Mouse (Mus musculus): ENCODE data around the gene Pcgf2.

Pcgf2 gene

DNA sequence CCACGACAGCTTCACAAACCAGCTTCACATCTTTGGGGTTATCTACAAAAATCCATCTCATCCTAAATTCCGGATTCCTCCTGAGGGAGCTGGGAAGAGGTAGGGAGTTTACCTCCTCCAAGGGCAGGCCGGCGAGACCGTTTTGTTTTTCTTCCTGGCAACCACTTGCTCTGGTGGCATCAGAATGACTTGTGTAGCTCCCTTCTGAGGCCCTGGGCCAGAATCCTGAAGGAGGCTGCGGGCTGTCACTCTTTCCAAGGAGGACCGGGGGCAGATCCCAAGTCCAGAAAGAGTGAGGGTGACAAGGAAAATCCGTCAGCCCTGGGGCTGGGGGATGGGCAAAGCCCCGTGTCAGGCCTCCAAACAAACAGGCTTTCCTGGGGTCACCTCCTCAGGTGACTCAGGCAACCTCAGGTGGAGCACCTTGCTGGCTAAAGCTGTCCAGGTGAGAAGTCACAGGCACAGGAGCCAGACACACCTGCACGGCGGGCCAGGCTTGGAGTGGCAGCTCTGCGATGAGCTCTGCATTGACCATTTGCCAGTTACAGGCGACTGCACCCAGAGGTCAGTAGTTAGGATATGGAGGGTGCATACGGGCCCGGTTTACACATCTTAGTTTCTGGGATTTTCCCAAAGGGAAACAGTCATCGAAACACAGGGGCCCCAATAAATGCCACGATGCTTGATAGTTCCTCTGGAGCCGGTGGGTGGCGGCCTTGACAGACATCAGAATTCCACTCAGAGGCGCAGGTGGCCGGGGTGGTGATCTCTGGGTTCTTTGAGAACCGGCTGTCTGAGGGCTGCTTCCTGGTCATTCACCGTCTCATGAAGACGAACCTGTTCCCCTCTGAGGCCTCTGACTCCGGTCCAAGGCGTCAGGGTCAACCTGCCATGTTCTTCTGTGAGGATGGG is 17.3 kb upstream of the Pcgf2 start:
- WGBS: 86% methylated on average over 26 of the region's 26 CpGs

DNA sequence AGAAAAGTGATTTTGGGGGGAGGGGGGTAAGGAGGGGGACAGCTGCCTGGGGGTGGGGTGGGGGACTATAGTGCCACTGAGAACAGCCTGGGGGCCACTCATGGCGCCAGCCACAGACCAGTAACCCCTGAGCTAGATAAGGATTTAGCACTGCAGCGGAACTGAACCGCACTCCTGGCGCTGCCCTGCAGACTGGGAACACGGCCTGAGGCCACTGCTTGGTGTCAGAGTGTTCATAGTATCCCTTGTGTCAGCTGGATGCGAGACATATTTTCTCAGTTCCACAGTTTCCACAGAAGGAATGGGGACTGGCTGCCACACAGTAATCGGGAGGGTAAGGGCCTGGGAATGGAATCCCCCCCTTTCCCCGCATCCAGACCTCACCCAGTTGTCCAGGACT is 15.7 kb upstream of the Pcgf2 start:
- 75% methylated on average over 8 of the region's 8 CpGs for WGBS

DNA sequence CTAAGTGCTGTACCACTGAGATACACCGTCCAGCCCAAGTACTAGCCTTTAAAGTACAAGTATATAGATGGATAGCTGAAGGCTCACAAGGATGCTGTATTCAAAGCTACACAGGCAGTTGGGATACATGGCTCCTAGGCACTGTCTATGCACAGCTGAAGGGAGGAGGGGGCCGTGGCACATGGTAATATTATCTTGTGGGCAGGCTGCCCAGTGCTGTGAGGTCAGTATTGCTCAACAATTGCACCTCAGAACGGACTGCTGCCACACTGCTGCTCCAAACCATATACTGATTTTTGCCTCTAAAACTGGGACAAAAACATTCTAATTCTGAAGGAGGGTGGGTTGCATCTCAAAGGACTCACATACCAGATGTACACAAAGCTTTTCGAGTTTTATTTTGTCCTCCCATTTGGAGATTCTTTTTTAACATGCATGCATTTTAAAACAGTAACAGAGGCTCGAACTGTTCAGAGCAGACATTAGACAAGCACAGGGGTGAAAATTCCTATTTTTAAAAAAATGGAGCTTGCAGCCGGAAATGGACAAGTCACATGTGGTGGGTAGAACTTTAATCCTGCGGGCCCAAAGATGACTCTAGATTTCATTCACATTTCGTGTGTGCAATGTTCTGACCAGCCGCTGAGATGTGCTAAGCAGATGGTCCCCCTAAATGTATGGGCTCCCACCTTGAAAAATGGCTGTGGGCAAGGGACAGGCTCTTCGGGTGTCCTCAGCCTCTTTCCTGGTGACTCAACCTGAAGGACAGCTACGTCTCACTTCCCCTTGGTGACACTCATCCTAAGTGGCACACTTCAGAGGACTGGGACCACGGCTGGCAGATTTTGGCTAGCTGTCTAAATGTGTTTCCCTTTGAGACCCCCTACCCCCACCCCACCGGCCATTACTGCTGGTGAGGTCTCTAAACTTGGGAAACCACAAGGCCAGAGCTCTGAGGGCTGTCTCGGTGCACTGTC is 14.8 kb upstream of the Pcgf2 start:
- WGBS: 50% methylated on average over 14 of the region's 14 CpGs

DNA sequence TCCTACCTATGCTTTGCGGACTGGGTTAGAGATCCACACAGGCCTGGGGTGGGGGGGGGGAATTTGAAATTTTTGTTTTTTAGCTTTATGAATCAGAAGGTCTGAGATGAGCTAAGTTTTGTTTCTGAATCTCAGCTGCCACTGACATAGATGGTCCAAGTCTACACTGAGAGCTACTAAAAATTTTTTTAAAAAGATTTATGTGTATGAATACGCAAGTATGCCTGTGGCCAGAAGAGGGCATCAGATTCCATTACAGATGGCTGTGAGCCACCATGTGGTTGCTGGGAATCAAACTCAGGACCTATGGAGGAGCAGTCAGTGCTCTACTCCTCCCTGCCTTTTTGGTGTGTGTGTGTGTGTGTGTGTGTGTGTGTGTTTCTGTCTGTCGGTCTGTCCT is 14.1 kb upstream of the Pcgf2 start:
- 83% methylated on average over 3 of the region's 3 CpGs for WGBS

DNA sequence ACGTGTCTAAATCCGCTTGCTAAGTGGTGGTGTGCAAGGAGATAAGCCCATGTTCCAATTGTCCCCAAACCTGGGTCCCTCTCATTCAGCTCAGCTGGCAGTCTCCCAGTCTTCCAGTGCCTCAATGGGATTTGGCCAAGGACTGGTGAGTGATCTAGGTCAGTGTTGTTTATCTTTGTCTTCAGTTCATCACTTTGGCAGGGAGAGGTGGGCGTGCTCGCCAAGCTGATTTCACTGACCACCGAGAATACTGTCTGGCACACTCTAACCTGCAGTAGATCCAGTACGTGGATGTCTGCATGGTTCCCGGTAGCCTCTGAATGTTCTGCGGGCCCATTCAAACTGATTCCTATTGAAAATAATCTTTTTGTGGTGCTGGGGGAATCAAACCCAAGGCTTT is 13.6 kb upstream of the Pcgf2 start:
- 48% methylated on average over 8 of the region's 8 CpGs for WGBS

DNA sequence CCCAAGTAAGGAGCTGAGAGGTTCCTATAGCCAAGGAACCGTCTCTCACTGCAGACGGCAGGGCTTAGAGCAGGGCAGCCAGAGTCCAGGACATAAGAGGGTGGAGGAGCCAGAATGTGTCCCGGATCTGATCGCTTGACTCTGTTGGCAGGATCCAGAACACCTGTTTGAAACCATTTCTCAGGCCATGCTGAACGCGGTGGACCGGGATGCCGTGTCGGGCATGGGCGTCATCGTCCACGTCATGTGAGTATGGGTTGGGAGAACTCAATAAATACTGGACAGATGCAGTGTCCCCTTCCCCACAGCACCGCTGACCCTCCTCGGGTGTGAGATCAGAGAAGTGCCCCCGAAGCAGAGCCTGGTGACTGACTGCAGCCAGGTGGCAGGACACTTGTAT is 12.0 kb upstream of the Pcgf2 start:
- 88% methylated on average over 15 of the region's 15 CpGs for WGBS

DNA sequence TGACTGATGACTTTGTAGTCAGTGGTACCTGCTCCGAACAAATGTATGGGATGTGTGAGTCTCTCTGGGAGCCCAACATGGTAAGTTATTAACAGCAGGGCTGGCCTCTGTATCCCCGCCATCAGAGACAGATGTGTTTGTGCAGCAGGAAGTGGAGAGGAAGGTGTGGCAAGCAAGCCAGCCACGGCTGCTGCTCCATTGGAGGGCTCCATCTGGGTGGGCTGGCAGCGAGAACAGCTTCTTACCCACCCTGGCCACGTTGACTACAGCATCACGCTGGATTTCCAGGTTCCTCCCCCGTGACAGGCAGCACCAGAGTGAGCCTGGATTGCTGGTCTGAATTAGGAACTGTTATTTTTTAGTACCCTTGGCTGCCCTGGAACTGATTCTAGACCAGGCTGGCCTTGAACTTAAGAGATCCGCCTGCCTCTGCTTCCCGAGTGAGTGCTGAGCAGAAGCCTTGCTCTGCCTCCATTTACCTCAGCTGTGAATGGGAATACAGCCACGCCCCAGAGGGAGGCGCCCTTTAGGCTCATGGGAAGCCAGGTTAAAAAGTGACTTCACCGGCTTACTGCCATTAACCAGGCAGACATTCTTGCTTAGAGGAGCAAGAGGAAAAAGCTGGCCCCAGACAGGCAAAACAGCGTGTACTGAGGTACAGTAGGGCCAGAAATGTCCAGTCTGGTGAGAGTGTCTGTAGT is 11.1 kb upstream of the Pcgf2 start:
- 75% methylated on average over 13 of the region's 13 CpGs for WGBS

DNA sequence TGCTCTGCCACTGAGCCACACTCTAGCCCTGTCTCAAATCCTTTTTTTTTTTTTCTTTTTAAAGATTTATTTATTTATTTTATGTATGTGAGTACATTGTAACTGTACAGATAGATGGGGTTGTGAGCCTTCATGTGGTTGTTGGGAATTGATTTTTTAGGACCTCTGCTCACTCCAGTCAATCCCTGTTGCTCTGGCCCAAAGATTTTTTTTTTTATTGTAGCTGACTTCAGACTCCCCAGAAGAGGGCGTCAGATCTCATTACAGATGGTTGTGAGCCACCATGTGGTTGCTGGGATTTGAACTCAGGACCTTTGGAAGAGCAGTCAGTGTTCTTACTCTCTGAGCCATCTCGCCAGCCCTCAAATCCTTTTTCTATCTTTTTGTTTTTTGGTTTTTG is 9.8 kb upstream of the Pcgf2 start:
- WGBS: 86% methylated on average over 2 of the region's 2 CpGs

DNA sequence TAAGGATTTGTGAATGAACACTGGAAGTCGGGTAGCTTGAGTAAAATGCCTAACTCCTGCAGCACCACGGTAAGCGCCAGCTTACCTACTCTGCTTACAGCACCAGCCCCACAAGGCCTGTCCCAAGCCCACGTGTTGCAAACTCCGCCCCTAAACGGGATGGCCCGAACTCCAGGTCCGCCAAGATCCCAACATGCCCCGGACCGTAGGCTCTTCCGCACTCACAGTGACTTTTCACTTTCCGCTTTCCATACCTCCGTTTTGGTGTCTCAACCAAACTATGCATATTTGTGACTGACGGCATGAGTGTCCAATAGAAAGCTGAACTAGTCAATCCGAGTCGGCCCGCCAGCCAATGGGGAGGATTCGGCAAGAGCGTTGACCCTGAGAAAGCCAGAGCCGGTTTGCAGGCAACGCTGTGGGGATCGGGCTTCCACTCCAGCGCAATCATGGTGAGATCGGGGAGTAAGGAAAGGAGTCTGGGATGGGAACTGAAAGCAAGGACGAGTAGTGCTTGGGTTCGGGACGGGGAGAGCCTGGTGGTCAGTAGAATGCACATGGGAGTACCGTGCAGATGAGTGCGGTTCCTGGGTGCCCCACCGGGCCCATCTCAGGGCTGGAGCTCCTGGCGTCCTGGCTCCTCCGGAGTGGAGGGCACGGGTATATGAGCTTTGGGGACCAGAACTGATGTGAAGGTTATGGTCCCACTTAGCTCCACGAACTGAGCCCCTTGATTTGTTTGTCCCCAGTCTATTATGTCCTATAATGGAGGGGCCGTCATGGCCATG is 2.9 kb upstream of the Pcgf2 start, which contains the start of gene Psmb3:
TSS of gene Psmb3 (plus strand) at position 361 of the 788 bp plus-strand sequence.
- WGBS: under 1% methylated on average over 35 of the region's 35 CpGs

DNA sequence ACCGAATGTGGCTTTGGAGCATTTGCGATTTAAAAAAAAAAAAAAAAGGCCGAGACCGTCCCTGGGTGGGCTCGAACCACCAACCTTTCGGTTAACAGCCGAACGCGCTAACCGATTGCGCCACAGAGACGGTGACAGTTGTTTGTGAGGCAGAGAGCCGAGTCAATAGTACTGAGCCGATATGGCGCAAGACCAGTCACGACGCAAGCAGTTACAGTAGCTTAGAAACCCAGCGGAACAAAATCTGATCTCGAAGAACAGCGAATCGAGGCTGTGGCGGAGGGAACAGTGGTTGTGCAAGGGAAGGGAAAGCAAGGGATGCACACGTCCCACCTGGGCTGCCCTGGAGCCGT is 2.1 kb upstream of the Pcgf2 start:
- under 1% methylated on average over 24 of the region's 24 CpGs for WGBS

DNA sequence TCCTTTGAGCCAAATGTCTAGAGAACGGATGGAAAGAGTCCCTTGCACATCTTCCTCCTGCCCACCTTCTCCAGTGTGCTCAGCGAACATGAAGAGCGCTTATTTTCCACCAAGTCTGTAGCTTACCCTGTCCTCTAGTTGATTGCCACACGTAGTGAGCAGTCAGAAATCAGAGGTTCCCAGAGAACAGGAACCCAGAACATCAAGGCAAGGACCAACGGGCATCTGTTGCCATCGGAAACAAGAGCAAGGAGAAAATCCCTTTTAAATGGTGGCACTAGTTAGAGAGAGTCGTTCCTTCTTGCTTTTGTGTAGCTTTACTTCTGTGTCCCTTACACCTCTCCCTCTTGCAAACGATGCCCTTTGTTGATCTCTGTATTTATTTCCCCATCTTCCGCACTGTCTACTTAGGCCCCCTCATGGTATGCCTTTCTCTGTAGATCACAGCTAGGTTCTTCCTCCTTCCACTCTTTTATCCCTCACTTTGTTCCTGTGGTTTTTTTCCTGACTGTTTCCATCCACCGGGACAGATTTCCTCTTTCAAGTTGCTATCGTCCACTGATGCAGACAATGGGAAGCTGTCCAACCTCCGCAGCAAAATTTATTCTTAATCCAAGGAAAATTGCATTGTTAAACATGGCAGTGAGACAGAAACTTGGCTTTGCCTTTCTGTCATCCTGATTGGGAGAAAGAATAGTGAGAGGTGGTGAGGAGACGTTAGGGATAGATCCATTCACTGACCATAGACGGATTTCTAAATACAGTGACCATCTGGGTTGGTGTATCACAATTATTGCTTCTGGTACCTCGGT is 1.5 kb upstream of the Pcgf2 start:
- 36% methylated on average over 15 of the region's 15 CpGs for WGBS

DNA sequence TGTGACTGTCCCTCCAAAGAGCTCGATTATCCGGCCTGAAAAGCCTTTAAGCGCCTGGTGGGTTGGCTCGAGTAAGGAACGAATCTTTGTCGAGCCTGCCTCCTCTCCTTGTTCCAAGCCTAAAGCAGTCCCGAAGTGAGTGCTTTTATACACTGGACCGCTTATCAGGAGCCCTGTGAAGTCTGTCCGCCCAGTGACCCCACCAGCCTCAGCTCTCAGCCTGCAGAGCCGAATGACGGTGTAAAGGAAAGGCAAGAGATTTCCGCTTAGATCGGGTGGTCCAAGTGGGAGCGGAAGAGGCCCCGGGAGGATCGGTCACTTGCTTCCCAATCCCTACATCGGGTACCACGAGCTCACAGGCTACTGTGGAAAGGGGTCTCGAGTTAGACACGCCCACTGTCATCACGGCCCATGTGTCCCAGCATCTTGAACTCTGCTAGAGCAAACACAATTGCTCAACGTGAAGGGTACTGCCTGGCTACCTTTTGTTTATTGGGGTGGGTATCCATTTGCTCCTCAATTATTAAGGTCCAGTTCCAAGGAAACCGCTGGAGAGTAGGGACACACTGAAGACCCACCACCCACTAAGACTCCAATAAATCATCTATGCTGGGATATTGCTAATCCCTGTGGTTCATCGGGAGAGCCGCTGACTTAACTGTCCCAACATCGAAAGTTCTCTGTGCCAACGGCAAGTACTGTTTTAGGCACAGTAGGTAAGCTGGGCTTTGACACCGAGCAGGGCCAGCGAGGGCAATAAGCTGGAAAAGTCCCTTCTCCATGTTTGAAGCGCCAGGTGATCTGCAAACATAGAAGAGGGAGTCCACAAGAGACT is 666 bp upstream of the Pcgf2 start:
- WGBS: 19% methylated on average over 30 of the region's 30 CpGs

DNA sequence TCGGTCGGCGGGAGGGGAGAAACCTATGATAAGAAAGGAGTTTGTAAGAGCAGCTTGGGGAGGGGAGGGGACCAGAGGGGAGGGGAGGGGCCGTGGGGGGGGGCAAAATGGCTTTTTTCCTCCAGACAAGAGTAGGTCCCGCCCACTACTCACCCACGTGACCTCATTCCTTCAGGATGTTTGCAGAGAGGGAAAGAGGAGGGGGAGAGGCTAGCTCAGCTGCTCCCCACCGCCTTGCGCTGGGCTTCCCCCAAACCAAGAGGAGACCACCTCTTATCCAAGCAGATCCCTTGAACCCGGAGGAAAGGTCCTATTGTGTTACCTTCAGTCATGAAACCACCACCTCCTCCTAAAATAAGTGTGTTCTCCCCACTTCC is 683 bp downstream of the Pcgf2 start:
- WGBS: 0% methylated on average over 6 of the region's 9 CpGs

DNA sequence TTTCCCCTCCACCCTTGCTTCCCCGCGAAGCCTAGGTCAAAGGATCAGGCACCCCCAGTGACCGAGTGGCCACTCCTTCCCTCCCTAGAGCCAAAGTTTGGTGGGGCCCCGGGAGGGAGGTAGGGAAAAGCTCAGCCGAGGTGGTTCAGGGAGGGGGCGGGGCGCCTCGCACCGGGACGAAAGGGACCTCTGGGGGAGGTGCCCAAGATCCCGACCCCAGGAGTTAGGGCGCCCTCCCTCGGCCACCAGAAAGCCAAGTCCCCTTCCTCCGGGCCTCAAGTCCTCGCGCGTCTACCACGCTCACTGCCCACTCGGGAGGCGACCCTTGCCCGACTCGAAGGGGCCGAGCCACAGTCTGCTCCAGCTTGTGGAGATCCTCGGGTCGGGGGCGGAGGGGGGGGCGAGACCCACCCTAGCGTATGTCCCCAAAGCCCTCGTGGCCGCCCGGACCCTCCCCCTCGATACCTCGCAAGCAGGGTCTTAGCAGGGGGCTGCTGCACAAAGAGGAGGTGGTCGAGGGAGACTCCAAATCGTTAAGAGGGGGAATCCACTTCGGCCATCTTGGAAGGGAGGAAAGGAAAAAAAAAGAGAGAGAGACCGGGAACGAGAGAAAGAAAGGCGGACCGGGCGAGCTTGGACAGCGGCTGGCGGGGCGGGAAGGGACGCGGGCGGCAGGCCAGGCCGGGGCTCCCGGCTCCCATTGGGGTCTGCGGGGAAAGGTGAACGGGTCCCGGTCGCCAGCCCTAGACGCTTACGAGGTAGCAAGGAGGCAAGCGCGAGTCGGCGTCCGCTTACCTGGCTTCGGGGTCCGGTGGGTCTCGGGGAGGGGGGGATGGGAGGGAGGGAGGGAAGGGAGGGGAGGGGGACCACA is 1.3 kb downstream of the Pcgf2 start:
- under 1% methylated on average over 57 of the region's 63 CpGs for WGBS

DNA sequence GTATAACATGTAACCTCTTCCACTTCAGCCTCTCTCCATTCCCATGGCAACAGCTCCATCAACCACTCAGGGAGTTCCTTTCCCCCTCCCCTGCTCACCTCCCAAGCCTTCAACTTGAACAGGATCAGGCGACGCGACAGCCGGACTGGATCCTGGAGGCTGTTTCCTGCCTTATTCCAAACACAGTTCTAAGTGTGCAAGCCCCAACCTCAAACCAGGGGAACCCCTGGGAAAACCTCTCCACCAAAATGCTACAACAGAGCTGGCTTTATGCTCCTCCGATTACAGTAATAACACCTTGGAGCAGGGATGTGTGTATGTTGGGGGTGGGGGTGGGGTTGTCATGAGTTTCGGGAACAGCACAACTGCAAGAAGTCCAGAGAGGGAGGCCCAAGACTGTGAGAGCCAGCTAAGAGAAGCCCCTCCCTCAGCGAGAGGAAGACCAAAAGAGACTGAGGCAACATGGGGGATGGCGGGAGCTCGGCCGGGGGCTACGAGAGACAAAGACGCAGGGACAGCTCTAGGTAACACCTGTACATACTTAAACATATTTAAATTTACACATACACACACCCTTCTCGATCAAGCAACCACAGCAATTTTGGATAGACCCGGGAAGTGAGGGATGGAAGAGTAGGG is 2.3 kb downstream of the Pcgf2 start:
- 8% methylated on average over 14 of the region's 14 CpGs for WGBS

DNA sequence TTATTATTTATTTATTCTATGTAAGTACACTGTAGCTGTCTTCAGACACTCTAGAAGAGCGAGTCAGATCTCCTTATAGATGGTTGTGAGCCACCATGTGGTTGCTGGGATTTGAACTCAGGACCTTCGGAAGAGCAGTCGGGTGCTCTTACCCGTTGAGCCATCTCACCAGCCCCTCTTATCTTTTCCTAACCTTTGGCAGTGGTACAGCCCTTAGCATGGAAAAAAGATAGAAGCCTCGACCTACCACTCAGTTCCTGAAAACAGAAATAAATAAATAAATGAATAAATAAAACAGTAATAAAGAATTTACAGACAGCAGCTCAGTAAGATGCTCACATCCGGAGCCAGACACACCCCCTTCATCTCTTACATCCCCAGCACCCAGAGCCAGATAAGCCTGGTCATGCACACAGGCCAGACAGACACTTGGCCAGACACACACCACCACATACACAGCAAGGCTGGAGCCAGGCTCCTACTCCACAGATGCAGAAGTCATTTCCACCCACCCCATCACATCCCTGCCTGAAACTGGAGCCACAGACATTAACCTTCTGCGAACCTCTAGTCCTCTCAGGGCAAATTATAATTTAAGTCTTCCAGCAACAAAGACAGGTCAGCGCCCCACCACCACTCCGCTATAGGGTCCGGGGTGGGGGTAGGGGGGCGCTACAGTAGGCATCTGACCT is 3.0 kb downstream of the Pcgf2 start:
- 56% methylated on average over 11 of the region's 11 CpGs for WGBS

DNA sequence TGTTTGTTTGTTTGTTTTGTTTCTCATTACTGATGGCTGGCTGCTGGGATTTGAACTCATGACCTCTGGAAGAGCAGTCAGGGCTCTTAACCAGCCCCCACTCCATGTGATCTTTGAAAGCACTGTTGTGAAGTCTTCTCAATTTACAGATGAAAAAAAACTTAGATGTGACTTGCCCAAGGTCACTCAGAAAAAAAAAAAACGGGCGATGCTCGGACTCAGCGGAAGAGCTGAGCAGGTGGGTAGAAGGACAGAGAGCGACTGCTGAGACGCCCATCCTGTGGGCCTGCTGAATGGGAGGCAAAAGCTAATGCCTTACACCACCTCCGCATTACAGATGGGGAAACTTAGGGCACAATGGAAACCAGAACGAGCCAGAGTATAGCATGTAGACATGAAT is 3.6 kb downstream of the Pcgf2 start:
- 70% methylated on average over 8 of the region's 8 CpGs for whole genome bisulfite sequencing
